Mouse (Mus musculus) gastrocnemius, postnatal 36 days (tissue): ENCODE measurements around the gene Nhlrc2. TPM values are rescaled to one million over a fixed set of nuclear protein-coding genes. Genes with fewer than 3 reads are reported as not detected.
"Not testable (repeated sequence)": the region's sequence is repeated elsewhere in the genome, so short reads cannot be mapped to it uniquely, and the experiment has no call there.

Experiments used
- DNase-seq, 2 experiments: peaks; one replicate each; pipeline ENCODE4 v3.0.0; 2022
- intact Hi-C: fragments of 180-260 bp; cut with DNase I; formaldehyde crosslinking; loops from one replicate; pipeline ENCODE4 v1.15.1; 2025
- long read RNA-seq, 2 experiments: library from polyadenylated mRNA; stranded (forward); transcript quantifications; one replicate each; pipeline ENCODE4 v2.0.0; 2021
- total RNA-seq, 2 experiments: library from RNA; stranded (reverse); gene quantifications; 2 replicates each; pipeline ENCODE4 v1.2.3; 2021

Nhlrc2 gene
- total RNA-seq, result 1 to 10 TPM; 8.5 to 9.1 TPM
- long read RNA-seq, experiment 1, partial matches to known transcripts, result 1 of 5 reads
- long read RNA-seq, experiment 1, other reads (novel, unspliced or antisense), result 4 of 5 reads
- long read RNA-seq, experiment 2, full-length matches to known transcripts, result 2 of 7 reads
- long read RNA-seq, experiment 2, partial matches to known transcripts, result 1 of 7 reads
- long read RNA-seq, experiment 2, other reads (novel, unspliced or antisense), result 4 of 7 reads

DNA sequence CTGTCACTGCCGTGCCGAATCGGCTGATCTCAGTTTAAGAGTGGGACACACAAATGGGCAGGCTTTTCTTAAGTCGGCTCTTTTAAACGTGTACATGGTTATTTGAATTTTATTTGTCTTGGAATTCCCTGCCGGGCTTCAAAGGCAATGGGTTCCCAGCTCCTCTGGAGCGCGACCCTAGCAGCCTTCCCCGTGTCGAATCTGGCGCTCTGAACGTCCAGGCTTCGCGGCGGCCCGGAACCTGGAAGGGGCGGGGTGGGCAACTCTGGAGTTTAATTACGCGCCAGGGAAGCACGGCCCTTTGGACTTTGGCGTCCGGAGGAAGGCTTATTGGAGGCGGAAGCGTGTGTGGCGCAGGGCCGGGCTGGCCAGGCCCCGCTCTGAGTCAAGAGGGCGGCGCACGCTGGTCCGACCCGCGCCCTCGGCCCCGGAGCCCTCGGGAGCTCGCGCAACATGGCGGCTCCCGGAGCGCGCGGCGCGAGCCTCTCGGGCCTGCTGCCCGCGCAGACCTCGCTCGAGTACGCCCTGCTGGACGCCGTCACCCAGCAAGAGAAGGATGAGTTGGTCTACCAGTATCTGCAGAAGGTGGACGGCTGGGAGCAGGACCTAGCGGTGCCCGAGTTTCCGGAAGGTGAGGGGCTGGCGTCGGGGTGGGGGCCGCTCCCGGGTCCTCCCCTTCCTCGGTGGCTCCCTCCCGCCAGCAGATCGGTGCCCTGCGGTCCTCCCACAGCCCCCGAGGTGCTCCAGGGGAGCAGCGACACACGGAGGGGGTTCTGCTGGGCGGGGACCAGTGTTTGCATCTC, at the start of gene Nhlrc2:
Gene Nhlrc2 (plus strand): TSS at position 32 of the 803 bp plus-strand sequence.
- intact Hi-C loops, result no loop called here
- peak; percentile 81 to 83 for DNase-seq

GRCm38 (mm10) chr19:56503069-56503468, 45.0 kb upstream of the Nhlrc2 start:
- intact Hi-C loops, DNase-seq: not testable (repeated sequence)

GRCm38 (mm10) chr19:56503525-56503924, 44.5 kb upstream of the Nhlrc2 start:
- intact Hi-C loops, DNase-seq: not testable (repeated sequence)

- DNase-seq, intact Hi-C loops: not testable (repeated sequence)
Observed at GRCm38 (mm10) chr19:56511207-56511606, 36.9 kb upstream of the Nhlrc2 start.

- DNase-seq, intact Hi-C loops: not testable (repeated sequence)
Observed at GRCm38 (mm10) chr19:56513527-56513926, 34.5 kb upstream of the Nhlrc2 start.

- DNase-seq, intact Hi-C loops: not testable (repeated sequence)
Observed at GRCm38 (mm10) chr19:56519408-56519807, 28.7 kb upstream of the Nhlrc2 start.

GRCm38 (mm10) chr19:56530529-56530928, 17.5 kb upstream of the Nhlrc2 start:
- DNase-seq, intact Hi-C loops: not testable (repeated sequence)

DNA sequence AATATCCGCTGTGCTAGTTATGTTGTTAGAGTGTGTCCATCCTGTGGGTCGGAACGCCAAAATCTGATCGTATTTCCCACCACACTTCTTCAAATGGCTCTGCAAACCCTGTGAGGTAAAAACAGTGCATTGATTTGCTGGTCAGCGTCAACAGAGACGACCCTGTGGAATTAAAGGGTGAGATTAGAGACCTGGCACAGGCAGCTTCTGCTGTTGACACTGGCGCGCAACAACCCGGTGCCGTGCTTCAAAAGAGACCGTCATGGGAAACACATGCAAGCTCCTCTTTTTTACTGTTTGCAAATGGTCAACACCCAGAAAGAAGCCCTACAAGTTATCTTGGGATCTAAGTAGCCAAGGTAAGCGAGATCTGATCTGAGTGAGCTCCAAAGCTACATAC, 16.8 kb upstream of the Nhlrc2 start:
- intact Hi-C loops, result no loop called here
- DNase-seq, result no peak

DNA sequence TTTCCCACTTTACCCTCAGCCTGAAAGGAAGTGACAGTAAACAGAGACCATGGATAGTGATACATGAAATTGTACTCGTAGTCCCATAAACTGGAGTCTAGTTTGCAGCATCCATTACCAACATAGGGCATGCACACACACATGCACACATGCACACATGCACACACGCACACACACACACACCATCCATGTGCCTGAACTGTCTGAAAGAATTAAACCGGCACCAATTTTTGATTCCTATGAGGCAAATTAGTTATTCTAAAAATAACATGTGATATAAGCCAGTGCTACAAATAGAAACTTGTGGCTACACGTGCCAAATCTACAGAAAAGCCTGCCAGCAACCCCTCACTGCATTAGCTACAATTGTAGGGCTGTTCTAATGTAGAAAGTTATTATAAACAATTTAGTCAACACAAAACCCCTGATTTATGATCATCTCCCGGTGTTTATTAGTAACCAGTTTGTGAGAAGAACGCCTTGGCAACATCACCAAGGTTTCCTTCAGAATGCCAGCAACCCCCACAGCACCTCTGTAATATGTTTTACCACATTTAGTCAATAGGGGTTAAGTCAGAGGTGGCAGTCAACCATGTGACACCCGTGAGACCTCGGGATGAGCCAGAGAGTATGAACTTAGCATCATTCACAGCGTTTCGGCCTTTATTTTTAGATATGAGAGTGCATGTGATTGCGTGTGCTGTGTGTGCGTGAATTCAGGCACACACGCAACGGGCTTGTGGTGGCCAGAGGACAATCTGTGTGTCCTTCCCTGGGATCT, 14.6 kb upstream of the Nhlrc2 start:
- no peak for DNase-seq

DNA sequence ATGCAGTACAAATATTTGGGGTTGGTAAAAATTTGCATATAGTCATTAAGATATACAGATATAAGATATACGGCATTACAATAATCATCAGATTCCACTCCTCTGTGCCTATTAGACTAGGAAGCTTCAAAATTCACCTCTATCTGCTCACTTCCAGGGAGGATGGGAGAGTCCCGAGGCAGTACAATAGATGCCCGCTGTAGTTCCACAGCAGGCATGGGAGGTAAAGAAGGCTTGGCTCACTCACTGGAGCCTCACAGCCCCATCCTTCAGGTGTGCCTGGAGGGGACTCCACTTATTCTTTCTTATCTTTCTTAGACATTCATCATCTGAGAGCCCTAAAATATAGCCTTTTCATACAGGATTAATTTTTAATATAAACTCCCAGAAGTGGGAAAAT, 13.7 kb upstream of the Nhlrc2 start:
- DNase-seq, result no peak
- intact Hi-C loops, result no loop called here

More for the DNA sequence above, 14.6 kb upstream of the Nhlrc2 start:
- intact Hi-C loops, result no loop called here

- intact Hi-C loops, result no loop called here
- no peak for DNase-seq
Observed at GRCm38 (mm10) chr19:56535064-56535463, 13.0 kb upstream of the Nhlrc2 start.

DNA sequence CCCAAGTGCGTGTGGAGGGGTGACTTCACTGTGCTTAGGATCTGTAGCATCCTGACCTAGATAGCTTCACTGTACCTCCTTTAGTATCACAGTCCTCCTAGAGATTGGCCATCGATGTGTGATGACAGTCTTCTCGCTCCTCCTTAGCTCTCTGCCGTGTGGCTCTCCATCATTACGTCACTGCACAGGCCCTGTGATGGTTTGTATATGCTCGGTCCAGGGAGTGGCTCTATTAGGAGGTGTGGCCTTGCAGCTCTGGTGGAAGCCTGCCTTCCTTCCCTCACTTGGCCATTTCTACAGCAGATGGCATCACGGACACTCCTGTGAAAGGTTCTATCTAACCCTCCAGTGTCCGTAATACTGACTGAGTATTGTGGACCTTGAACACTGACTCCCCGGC, 12.3 kb upstream of the Nhlrc2 start:
- no peak for DNase-seq
- intact Hi-C loops, result no loop called here

- intact Hi-C loops, result no loop called here
- DNase-seq, result no peak
Observed at GRCm38 (mm10) chr19:56543320-56543719, 4.7 kb upstream of the Nhlrc2 start.

- no peak for DNase-seq
- intact Hi-C loops, result no loop called here
Observed at GRCm38 (mm10) chr19:56544681-56545388, 3.2 kb upstream of the Nhlrc2 start.

DNA sequence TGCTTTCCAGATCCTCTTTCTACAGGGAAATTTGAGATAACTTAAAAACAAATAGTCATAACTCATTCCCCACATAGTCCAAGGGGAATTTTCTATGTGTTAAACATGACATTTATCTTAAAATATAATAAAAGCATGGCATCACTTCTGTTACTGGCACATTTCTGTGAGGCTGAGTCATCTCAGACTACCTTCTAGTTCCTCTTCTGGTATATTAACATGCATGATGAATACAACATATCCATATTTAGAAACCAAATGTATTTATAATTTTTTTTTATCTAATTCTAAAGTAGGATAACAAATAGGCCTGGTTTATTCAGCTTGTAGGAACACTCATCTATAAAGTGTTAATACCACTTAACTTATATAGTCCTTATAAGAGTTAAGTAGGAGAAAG, 2.0 kb upstream of the Nhlrc2 start:
- intact Hi-C loops, result no loop called here
- no peak for DNase-seq

- intact Hi-C loops, result no loop called here
- DNase-seq, result peak; percentile 62 to 64
Observed at GRCm38 (mm10) chr19:56547456-56548229, 418 bp upstream of the Nhlrc2 start, which contains the start of gene Dclre1a. Dclre1a (minus strand) TSS chr19:56548222.

GRCm38 (mm10) chr19:56549033-56549680, 1.1 kb downstream of the Nhlrc2 start:
- intact Hi-C loops, result no loop called here
- no peak for DNase-seq

GRCm38 (mm10) chr19:56553177-56553576, 5.1 kb downstream of the Nhlrc2 start:
- intact Hi-C loops, result no loop called here
- DNase-seq, result no peak

GRCm38 (mm10) chr19:56555972-56556371, 7.9 kb downstream of the Nhlrc2 start:
- DNase-seq, result no peak
- intact Hi-C loops, result loop anchor here (5.0 kb wide), 1 partner anchor 129 kb away; no protein-coding TSS in a partner anchor
